Mouse (Mus musculus) MEL (cell line): ENCODE data around the gene Anp32e. TPM values are rescaled to one million over a fixed set of nuclear protein-coding genes. Genes with fewer than 3 reads are reported as not detected.

Source experiments
- DNase-seq: peaks from one replicate; pipeline ENCODE4 v3.0.0; 2011; ENCODE audit warnings: low read depth, low spot score
- H3K27ac ChIP-seq: 2 replicates; pipeline ENCODE4 v1.5.1; 2012; ENCODE audit warnings: low read depth, mild to moderate bottlenecking, control low read depth, low read length, moderate library complexity; ENCODE audit not compliant: control insufficient read depth
- H3K27me3 ChIP-seq, 2 experiments: fragments of 150-350 bp in 1 of 2; sonication (generic) in 1 of 2; 2 replicates each; pipeline ENCODE4 v1.6.1; 2012; ENCODE audit warnings: low read length in 2 of 2, mild to moderate bottlenecking in 2 of 2, improper control_type of control experiment in 1 of 2, moderate library complexity in 1 of 2; ENCODE audit not compliant: insufficient read depth in 2 of 2, control insufficient read depth in 1 of 2
- H3K36me3 ChIP-seq, 2 experiments: 2 replicates each; pipeline ENCODE4 v1.6.1; 2012 to 2014; ENCODE audit warnings: low read length in 2 of 2, improper control_type of control experiment in 1 of 2, inconsistent platforms in 1 of 2, mild to moderate bottlenecking in 1 of 2; ENCODE audit not compliant: insufficient read depth in 2 of 2, control insufficient read depth in 1 of 2
- H3K4me1 ChIP-seq, 2 experiments: fragments of 150-350 bp in 1 of 2; sonication (generic) in 1 of 2; 2 replicates each; pipeline ENCODE4 v1.6.1; 2012; ENCODE audit warnings: low read length in 2 of 2, improper control_type of control experiment in 1 of 2, mild to moderate bottlenecking in 1 of 2; ENCODE audit not compliant: insufficient read depth in 2 of 2, control insufficient read depth in 1 of 2
- H3K4me3 ChIP-seq, 2 experiments: fragments of 150-350 bp in 1 of 2; sonication (generic) in 1 of 2; 2 replicates each; pipeline ENCODE4 v1.5.1; 2012; ENCODE audit warnings: low read depth in 2 of 2, low read length in 2 of 2, mild to moderate bottlenecking in 2 of 2, moderate library complexity in 2 of 2, control low read depth in 1 of 2, improper control_type of control experiment in 1 of 2; ENCODE audit not compliant: control insufficient read depth in 1 of 2, insufficient read depth in 1 of 2
- H3K79me2 ChIP-seq: 2 replicates; pipeline ENCODE4 v1.6.1; 2012; ENCODE audit warnings: mild to moderate bottlenecking, low read length, moderate library complexity; ENCODE audit not compliant: control insufficient read depth, poor library complexity, insufficient read depth
- H3K9ac ChIP-seq: 2 replicates; pipeline ENCODE4 v1.6.1; 2012; ENCODE audit warnings: low read depth, mild to moderate bottlenecking, control low read depth, low read length, moderate library complexity; ENCODE audit not compliant: control insufficient read depth, poor library complexity, severe bottlenecking
- H3K9me3 ChIP-seq: fragments of 150-350 bp; sonication (generic); replicated peaks from 2 replicates; pipeline ENCODE4 v1.6.1; 2012; ENCODE audit warnings: mild to moderate bottlenecking, low read length, improper control_type of control experiment, moderate library complexity; ENCODE audit not compliant: insufficient read depth
- CTCF ChIP-seq, 3 experiments: IDR thresholded peaks in 2 of 3; conservative IDR thresholded peaks in 1 of 3; 2 replicates each; pipeline ENCODE4 v1.5.1; 2011 to 2012; ENCODE audit warnings: low read length in 3 of 3, low read depth in 2 of 3, mild to moderate bottlenecking in 2 of 3, improper control_type of control experiment in 1 of 3, inconsistent platforms in 1 of 3, mixed read lengths in 1 of 3, moderate library complexity in 1 of 3; ENCODE audit not compliant: control insufficient read depth in 1 of 3, insufficient read depth in 1 of 3, poor library complexity in 1 of 3, severe bottlenecking in 1 of 3
- GATA1 ChIP-seq: IDR thresholded peaks from 2 replicates; pipeline ENCODE4 v1.6.1; 2011; ENCODE audit warnings: low read depth, low read length, improper control_type of control experiment
- MAFK ChIP-seq: IDR thresholded peaks from 2 replicates; pipeline ENCODE4 v1.6.1; 2011; ENCODE audit warnings: low read depth, mild to moderate bottlenecking, low read length, improper control_type of control experiment, borderline replicate concordance
- MEF2A ChIP-seq: IDR thresholded peaks from 2 replicates; pipeline ENCODE4 v1.6.1; 2014; ENCODE audit warnings: low read depth, mild to moderate bottlenecking, inconsistent platforms, low read length, improper control_type of control experiment; ENCODE audit not compliant: poor library complexity, insufficient replicate concordance, severe bottlenecking; ENCODE audit errors: extremely low read depth
- MXI1 ChIP-seq: IDR thresholded peaks from 2 replicates; pipeline ENCODE4 v1.6.1; 2011; ENCODE audit warnings: mild to moderate bottlenecking, low read depth, low read length, improper control_type of control experiment
- POLR2A ChIP-seq, 2 experiments: IDR thresholded peaks; 2 replicates each; pipeline ENCODE4 v1.6.1; 2011 to 2012; ENCODE audit warnings: low read length in 2 of 2, mild to moderate bottlenecking in 2 of 2, control low read depth in 1 of 2, improper control_type of control experiment in 1 of 2, low read depth in 1 of 2, moderate library complexity in 1 of 2; ENCODE audit not compliant: control insufficient read depth in 1 of 2, insufficient read depth in 1 of 2, poor library complexity in 1 of 2
- RAD21 ChIP-seq: IDR thresholded peaks from 2 replicates; pipeline ENCODE4 v1.6.1; 2011; ENCODE audit warnings: mild to moderate bottlenecking, low read depth, low read length, improper control_type of control experiment
- SMC3 ChIP-seq: IDR thresholded peaks from 2 replicates; pipeline ENCODE4 v1.6.1; 2011; ENCODE audit warnings: low read depth, low read length, improper control_type of control experiment
- TAL1 ChIP-seq: IDR thresholded peaks from 2 replicates; pipeline ENCODE4 v1.6.1; 2012; ENCODE audit warnings: mild to moderate bottlenecking, inconsistent platforms, low read length, moderate library complexity, mixed read lengths
- UBTF ChIP-seq: IDR thresholded peaks from 2 replicates; pipeline ENCODE4 v1.6.1; 2012; ENCODE audit warnings: low read depth, mild to moderate bottlenecking, inconsistent platforms, low read length, improper control_type of control experiment, moderate library complexity, borderline replicate concordance; ENCODE audit not compliant: insufficient read depth
- ZC3H11A ChIP-seq: IDR thresholded peaks from 2 replicates; pipeline ENCODE4 v1.6.1; 2012; ENCODE audit warnings: low read depth, mild to moderate bottlenecking, inconsistent platforms, low read length, improper control_type of control experiment
- ZMIZ1 ChIP-seq: IDR thresholded peaks from 2 replicates; pipeline ENCODE4 v1.6.1; 2012; ENCODE audit warnings: low read depth, mild to moderate bottlenecking, inconsistent platforms, low read length, improper control_type of control experiment, moderate library complexity
- ZNF384 ChIP-seq: IDR thresholded peaks from 2 replicates; pipeline ENCODE4 v1.6.1; 2012; ENCODE audit warnings: low read depth, mild to moderate bottlenecking, inconsistent platforms, low read length, improper control_type of control experiment
- polyA plus RNA-seq, 2 experiments: library from polyadenylated mRNA; stranded (reverse) in 1 of 2; unstranded in 1 of 2; fragments of >175 nt in 1 of 2; fragments of >200 nt in 1 of 2; gene quantifications; 2 replicates each; pipeline versions ENCODE4 v1.2.1 to v1.2.4; 2012; ENCODE audit warnings: low replicate concordance in 2 of 2, low read depth in 1 of 2; ENCODE audit not compliant: insufficient read length in 2 of 2, insufficient read depth in 1 of 2, missing spikeins in 1 of 2
- total RNA-seq: library from RNA; depleted of rRNA; stranded (reverse); fragments of 300-350 nt; gene quantifications from 2 replicates; pipeline ENCODE4 v1.2.3, GENCODE M21; 2012

Gene Anp32e
- total and polyA plus RNA-seq, 3 experiments = 159 to 748 (median 412) TPM

- H3K79me2 ChIP-seq = peaks cover 11% of the 10 kb centered on the region
- H3K4me3 ChIP-seq = no peak overlapping the region
- peak; percentile 76 for DNase-seq
- no peaks in the 10 kb centered on the region for H3K9me3 ChIP-seq
- H3K36me3 ChIP-seq = peaks cover 16 to 68% of the 10 kb centered on the region in 2 experiments
- H3K4me1 ChIP-seq = peaks cover 5 to 7% of the 10 kb centered on the region in 2 experiments
- TF ChIP-seq CTCF (IDR thresholded peaks at IDR 0.05 in 2 of 3, conservative IDR thresholded peaks at IDR 0.05 in 1 of 3; ENCODE audit: control insufficient read depth in 1 of 3, insufficient read depth in 1 of 3, low read depth in 2 of 3, low read length in 3 of 3, poor library complexity in 1 of 3, severe bottlenecking in 1 of 3) (peak; percentile 77 to 84 (median 84)), MAFK (no peak), RAD21 (peak; percentile 62), MEF2A (no peak), SMC3 (peak; percentile 62), ZNF384 (0 out of 2 replicates have a peak, but pooled peaks have one; percentile 38), ZC3H11A (peak; percentile 47; the same call in 1 of the 2 replicates)
- TF ChIP-seq, all 39 proteins: peak for 5
- no peak overlapping the region for H3K9ac ChIP-seq
- H3K27me3 ChIP-seq = no peaks in the 10 kb centered on the region
- no peak overlapping the region for H3K27ac ChIP-seq
Measured at GRCm38 (mm10) chr3:95938835-95939234, 9.8 kb downstream of the Anp32e start.

GRCm38 (mm10) chr3:95942749-95943148 lies 13.7 kb downstream of the Anp32e start:
- Histone ChIP-seq H3K27ac (no peak overlapping the region), H3K36me3 (peaks cover 2 to 66% of the 10 kb centered on the region in 2 experiments; a peak in 3 of 4 replicates), H3K4me3 (no peak overlapping the region), H3K9me3 (no peaks in the 10 kb centered on the region), H3K9ac (no peak overlapping the region), H3K4me1 (no peaks in the 10 kb centered on the region), H3K79me2 (peaks cover 5% of the 10 kb centered on the region; the same call in 1 of the 2 replicates), H3K27me3 (no peaks in the 10 kb centered on the region)
- DNase-seq = no peak
- TF ChIP-seq TAL1 (0 out of 2 replicates have a peak, but pooled peaks have one; percentile 6), MXI1 (no peak), GATA1 (no peak), ZMIZ1 (no peak), MAFK (0 out of 2 replicates have a peak, but pooled peaks have one; percentile 47), UBTF (no peak)

- H3K9me3 ChIP-seq = no peaks in the 10 kb centered on the region
- DNase-seq = no peak
- peaks cover 0 to 63% of the 10 kb centered on the region in 2 experiments; a peak in 2 of 4 replicates for H3K36me3 ChIP-seq
- H3K27ac ChIP-seq = no peak overlapping the region
- no peak for TF ChIP-seq ZMIZ1
- 0 out of 4 replicates have a peak, but pooled peaks of 1 of the 2 experiments have one; percentile 18 for TF ChIP-seq POLR2A (IDR thresholded peaks at IDR 0.05; ENCODE audit: control insufficient read depth in 1 of 2, insufficient read depth in 1 of 2, low read depth in 1 of 2, low read length in 2 of 2, poor library complexity in 1 of 2)
- no peaks in the 10 kb centered on the region for H3K27me3 ChIP-seq
- H3K4me3 ChIP-seq = no peak overlapping the region
- no peaks in the 10 kb centered on the region for H3K4me1 ChIP-seq
- peaks cover 5% of the 10 kb centered on the region; the same call in 1 of the 2 replicates for H3K79me2 ChIP-seq
- H3K9ac ChIP-seq = no peak overlapping the region
Measured at GRCm38 (mm10) chr3:95943226-95943625, 14.2 kb downstream of the Anp32e start.
